Mouse (Mus musculus) megakaryocyte, adult 5-6 weeks (primary cell): Measurements from ENCODE around the gene Ptch1. TPM values are rescaled to one million over a fixed set of nuclear protein-coding genes. Genes with fewer than 3 reads are reported as not detected.
A peak's percentile ranks its signal among the peaks of the same experiment; 100 is the strongest.

Experiments used
- ATAC-seq: 2 replicates; pipeline ENCODE4 v1.8.0; 2016; ENCODE audit warnings: mild to moderate bottlenecking, inconsistent platforms; ENCODE audit not compliant: poor library complexity, severe bottlenecking
- total RNA-seq, 2 experiments: library from RNA; stranded (forward) in 1 of 2; stranded (reverse) in 1 of 2; fragments of 153-499, 151-499 nt in 1 of 2; fragments of 221-1000, 200-1000 nt in 1 of 2; gene quantifications; 2 replicates each; pipeline versions ENCODE4 v1.2.3 to v1.2.4; 2015 to 2017

Ptch1 gene
- total RNA-seq, 2 experiments from 2014 or later = 2.5 to 3.1 TPM

- no peak for ATAC-seq
Observed at GRCm38 (mm10) chr13:63541510-63541909, 31.9 kb downstream of the Ptch1 start.

GRCm38 (mm10) chr13:63540584-63540983, 32.8 kb downstream of the Ptch1 start:
- no peak for ATAC-seq

- no peak for ATAC-seq
Observed at GRCm38 (mm10) chr13:63534981-63535380, 38.4 kb downstream of the Ptch1 start.

- ATAC-seq = no peak
Observed at GRCm38 (mm10) chr13:63530857-63531256, 42.5 kb downstream of the Ptch1 start.

- no peak for ATAC-seq
Observed at GRCm38 (mm10) chr13:63530371-63530764, 43.0 kb downstream of the Ptch1 start.

- no peak for ATAC-seq
Observed at GRCm38 (mm10) chr13:63529602-63530370, 43.6 kb downstream of the Ptch1 start.

- no peak for ATAC-seq
Observed at GRCm38 (mm10) chr13:63528852-63529251, 44.5 kb downstream of the Ptch1 start.

- peak; percentile 76 for ATAC-seq
Observed at GRCm38 (mm10) chr13:63528164-63528675, 45.2 kb downstream of the Ptch1 start.

GRCm38 (mm10) chr13:63525571-63526197, 47.7 kb downstream of the Ptch1 start:
- ATAC-seq = no peak

- no peak for ATAC-seq
Observed at GRCm38 (mm10) chr13:63524608-63525570, 48.5 kb downstream of the Ptch1 start.

- ATAC-seq = no peak
Observed at GRCm38 (mm10) chr13:63524061-63524460, 49.3 kb downstream of the Ptch1 start.

- no peak for ATAC-seq
Observed at GRCm38 (mm10) chr13:63522832-63523231, 50.6 kb downstream of the Ptch1 start.

- no peak for ATAC-seq
Observed at GRCm38 (mm10) chr13:63520110-63520509, 53.3 kb downstream of the Ptch1 start.

GRCm38 (mm10) chr13:63516535-63516934, 56.9 kb downstream of the Ptch1 start:
- no peak for ATAC-seq

- no peak for ATAC-seq
Observed at GRCm38 (mm10) chr13:63515542-63515941, 57.9 kb downstream of the Ptch1 start.

- no peak for ATAC-seq
Observed at GRCm38 (mm10) chr13:63514931-63515360, 58.5 kb downstream of the Ptch1 start.

GRCm38 (mm10) chr13:63513374-63514098, 59.9 kb downstream of the Ptch1 start:
- no peak for ATAC-seq

GRCm38 (mm10) chr13:63512411-63512810, 61.0 kb downstream of the Ptch1 start:
- no peak for ATAC-seq

GRCm38 (mm10) chr13:63507821-63508220, 65.6 kb downstream of the Ptch1 start:
- no peak for ATAC-seq

GRCm38 (mm10) chr13:63507001-63507556, 66.3 kb downstream of the Ptch1 start:
- ATAC-seq = no peak
